Mouse (Mus musculus): ENCODE results near the gene Hmga2.
"Not testable (repeated sequence)": the region's sequence is repeated elsewhere in the genome, so short reads cannot be mapped to it uniquely, and the experiment has no call there.

Hmga2 gene

GRCm38 (mm10) chr10:120345325-120345724 is 130.9 kb downstream of the Hmga2 start:
- DNase-seq (ENCODE audit: low read depth, low spot score): no peak

- DNase-seq (ENCODE audit: low read depth, low spot score): no peak
These were observed 131.5 kb downstream of the Hmga2 start for GRCm38 (mm10) chr10:120344558-120345318.

GRCm38 (mm10) chr10:120339906-120340305 is 136.4 kb downstream of the Hmga2 start:
- not testable (repeated sequence) for DNase-seq (ENCODE audit: low read depth, low spot score)

- DNase-seq (ENCODE audit: low read depth, low spot score): peak; percentile 51
These were observed 136.9 kb downstream of the Hmga2 start for GRCm38 (mm10) chr10:120339324-120339723.

GRCm38 (mm10) chr10:120338841-120339240 is 137.4 kb downstream of the Hmga2 start:
- DNase-seq (ENCODE audit: low read depth, low spot score): peak; percentile 28

GRCm38 (mm10) chr10:120338431-120338830 is 137.8 kb downstream of the Hmga2 start:
- not testable (repeated sequence) for DNase-seq (ENCODE audit: low read depth, low spot score)

GRCm38 (mm10) chr10:120327946-120328345 is 148.3 kb downstream of the Hmga2 start:
- peak; percentile 27 for DNase-seq (ENCODE audit: low read depth, low spot score)

GRCm38 (mm10) chr10:120323584-120324203 is 152.6 kb downstream of the Hmga2 start:
- DNase-seq (ENCODE audit: low read depth, low spot score): no peak

GRCm38 (mm10) chr10:120322815-120323214 is 153.5 kb downstream of the Hmga2 start:
- DNase-seq (ENCODE audit: low read depth, low spot score): no peak

GRCm38 (mm10) chr10:120319614-120320013 is 156.7 kb downstream of the Hmga2 start:
- DNase-seq (ENCODE audit: low read depth, low spot score): peak; percentile 84
